ENCODE assay signal across 9 mouse cellular contexts in genomic region chr7:89632342-89633251, GRCm38 (mm10). TPM values are rescaled to one million over a fixed set of nuclear protein-coding genes. Genes with fewer than 3 reads are reported as not detected.
DNase-seq lines count a peak whose midpoint lies in the region; ATAC-seq lines count a peak whose summit lies in the region.
"Had no signal": no experiment of that assay in that cellular context is flagged by ENCODE, and none has a peak within 500 bp of the region (broad histone marks: within the 10 kb centered on the region; RNA-seq: fewer than 3 reads in every experiment).

Gene Me3 (plus strand): TSS chr7:89632392.

- DNase-seq in adrenal gland, adult 18-20 months (ENCODE audit: low spot score in 2 of 2) = peak; percentile 38 to 66
- DNase-seq in cerebellum, postnatal 14 days = peak; percentile 93 to 95
- peak; percentile 55 for DNase-seq in frontal cortex, postnatal 25 days (ENCODE audit: low spot score in 2 of 2)
- peak; percentile 77 for DNase-seq in hindbrain, embryonic 11.5 days (ENCODE audit: low spot score)
- DNase-seq in layer of hippocampus, postnatal 14 days (ENCODE audit: low spot score in 2 of 2) = peak; percentile 50 to 59
- peak; percentile 72 for DNase-seq in retina, embryonic 14.5 days (ENCODE audit: low spot score)
- DNase-seq in thymus, postnatal 14 days = no peak

- WGBS in hindbrain, embryonic 11.5 days = 7% methylated on average over 49 of the region's 49 CpGs
- WGBS in lung, embryonic 15.5 days = 5% methylated on average over 49 of the region's 49 CpGs

- peak; percentile 79 for ATAC-seq in hindbrain, embryonic 11.5 days (ENCODE audit: low FRiP score)
- ATAC-seq in lung, embryonic 15.5 days (ENCODE audit: borderline replicate concordance, extremely low read depth, low FRiP score, low TSS enrichment) = peak; percentile 67

- H3K4me2 ChIP-seq in hindbrain, embryonic 11.5 days (replicated peaks; ENCODE audit: low read depth, low read length) = peak within 1 kb of the TSS; percentile 97
- H3K4me2 ChIP-seq in lung, embryonic 15.5 days = peak within 1 kb of the TSS; percentile 95

- no peaks in the 10 kb centered on the region for H3K36me3 ChIP-seq in hindbrain, embryonic 11.5 days (ENCODE audit: control insufficient read depth, insufficient read depth, low read length)
- H3K36me3 ChIP-seq in lung, embryonic 15.5 days = no peaks in the 10 kb centered on the region

- H3K4me3 ChIP-seq in hindbrain, embryonic 11.5 days (ENCODE audit: low read depth, low read length) = peak within 1 kb of the TSS; percentile 68
- peak within 1 kb of the TSS; percentile 63 for H3K4me3 ChIP-seq in lung, embryonic 15.5 days

- H3K27me3 ChIP-seq in hindbrain, embryonic 11.5 days (ENCODE audit: control insufficient read depth, insufficient read depth, low read length) = 0 out of 2 replicates have a peak, but pooled peaks cover 3% of the 10 kb centered on the region
- peaks cover 4% of the 10 kb centered on the region; the same call in 1 of the 2 replicates for H3K27me3 ChIP-seq in lung, embryonic 15.5 days

- no peaks in the 10 kb centered on the region for H3K9me3 ChIP-seq in hindbrain, embryonic 11.5 days (ENCODE audit: control insufficient read depth, low read length)
- H3K9me3 ChIP-seq in lung, embryonic 15.5 days = no peaks in the 10 kb centered on the region

- H3K4me1 ChIP-seq in hindbrain, embryonic 11.5 days (replicated peaks; ENCODE audit: control insufficient read depth, insufficient read depth, low read length) = peaks cover 7% of the 10 kb centered on the region
- H3K4me1 ChIP-seq in lung, embryonic 15.5 days = peaks cover 7% of the 10 kb centered on the region; the same call in 1 of the 2 replicates

- no peak within 1 kb of the TSS for H3K27ac ChIP-seq in hindbrain, embryonic 11.5 days (ENCODE audit: low read depth, low read length)
- H3K27ac ChIP-seq in lung, embryonic 15.5 days = no peak within 1 kb of the TSS
- H3K27ac ChIP-seq: macrophage had no signal

- H3K9ac ChIP-seq in hindbrain, embryonic 11.5 days (ENCODE audit: low read depth, low read length) = peak within 1 kb of the TSS; percentile 68
- peak within 1 kb of the TSS; percentile 59 for H3K9ac ChIP-seq in lung, embryonic 15.5 days

RNA-seq across cellular contexts. Expression of gene Me3, which starts in this region (rescaled TPM):
- 10 to 100 TPM; 19.6 to 23.5 TPM for total RNA-seq in adrenal gland, adult 18-20 months (2021)
- 1.4 and 1.9 TPM in 2 replicates for polyA plus RNA-seq in hindbrain, embryonic 11.5 days (2014; fragmentation: Nextera tagmentation; extraction: Ambion mirVana)
- 10 to 100 TPM; 82.6 to 89.8 TPM for total RNA-seq in layer of hippocampus, postnatal 14 days (2021)
- 1.3 and 1.9 TPM in 2 replicates for polyA plus RNA-seq in lung, embryonic 15.5 days (2015; fragmentation: Nextera tagmentation; extraction: Ambion mirVana)
- polyA plus RNA-seq: macrophage had no signal
